In genomic region chr4:107232219-107232618, GRCm38 (mm10) we compare ENCODE assay signal across 24 mouse cellular contexts. TPM values are rescaled to one million over a fixed set of nuclear protein-coding genes. Genes with fewer than 3 reads are reported as not detected.
DNase-seq lines count a peak whose midpoint lies in the region; ATAC-seq and TF ChIP-seq lines count a peak whose summit lies in the region.
"Had no signal": no experiment of that assay in that cellular context is flagged by ENCODE, and none has a peak within 500 bp of the region (broad histone marks: within the 10 kb centered on the region; RNA-seq: fewer than 3 reads in every experiment).

No protein-coding gene starts in this region.

- H3K36me3 ChIP-seq in embryonic facial prominence, embryonic 14.5 days (ENCODE audit: control insufficient read depth, insufficient read depth, low read length): peaks cover 70% of the 10 kb centered on the region
- peaks cover 64% of the 10 kb centered on the region for H3K36me3 ChIP-seq in embryonic facial prominence, embryonic 10.5 days (replicated peaks)
- peaks cover 12% of the 10 kb centered on the region for H3K36me3 ChIP-seq in lung, postnatal 0 days (ENCODE audit: insufficient read depth, low read length)
- H3K36me3 ChIP-seq in embryonic facial prominence, embryonic 15.5 days: peaks cover 59% of the 10 kb centered on the region

- no peak overlapping the region for H3K27ac ChIP-seq in embryonic facial prominence, embryonic 14.5 days (replicated peaks; ENCODE audit: low read depth, low read length)
- no peak overlapping the region for H3K27ac ChIP-seq in embryonic facial prominence, embryonic 10.5 days (replicated peaks)
- H3K27ac ChIP-seq in lung, postnatal 0 days (ENCODE audit: low read length): no peak overlapping the region
- no peak overlapping the region for H3K27ac ChIP-seq in embryonic facial prominence, embryonic 15.5 days (replicated peaks)
- H3K27ac ChIP-seq: embryonic facial prominence, embryonic 12.5 days; forebrain, embryonic 10.5 days; forebrain, embryonic 12.5 days had no signal

- no peak overlapping the region for H3K4me2 ChIP-seq in embryonic facial prominence, embryonic 14.5 days (ENCODE audit: low read depth, low read length)
- no peak overlapping the region for H3K4me2 ChIP-seq in lung, postnatal 0 days (replicated peaks; ENCODE audit: low read depth, low read length)
- H3K4me2 ChIP-seq in embryonic facial prominence, embryonic 15.5 days (replicated peaks): no peak overlapping the region
- H3K4me2 ChIP-seq: embryonic facial prominence, embryonic 12.5 days; forebrain, embryonic 12.5 days had no signal

- H3K27me3 ChIP-seq in embryonic facial prominence, embryonic 14.5 days (replicated peaks; ENCODE audit: control insufficient read depth, insufficient read depth, low read length): no peaks in the 10 kb centered on the region
- no peaks in the 10 kb centered on the region for H3K27me3 ChIP-seq in embryonic facial prominence, embryonic 10.5 days (replicated peaks; ENCODE audit: low read depth, poor library complexity, severe bottlenecking)
- no peaks in the 10 kb centered on the region for H3K27me3 ChIP-seq in lung, postnatal 0 days (replicated peaks; ENCODE audit: insufficient read depth, low read length)
- H3K27me3 ChIP-seq in embryonic facial prominence, embryonic 15.5 days: no peaks in the 10 kb centered on the region
- H3K27me3 ChIP-seq: embryonic facial prominence, embryonic 12.5 days; forebrain, embryonic 12.5 days had no signal

- no peak overlapping the region for H3K9ac ChIP-seq in embryonic facial prominence, embryonic 14.5 days (ENCODE audit: low read depth, low read length)
- H3K9ac ChIP-seq in lung, postnatal 0 days (replicated peaks; ENCODE audit: low read depth): no peak overlapping the region
- H3K9ac ChIP-seq in embryonic facial prominence, embryonic 15.5 days: no peak overlapping the region
- H3K9ac ChIP-seq: embryonic facial prominence, embryonic 12.5 days; forebrain, embryonic 12.5 days had no signal

- WGBS in embryonic facial prominence, embryonic 14.5 days: 60% methylated on average over 3 of the region's 3 CpGs
- 75% methylated on average over 3 of the region's 3 CpGs for WGBS in embryonic facial prominence, embryonic 10.5 days
- WGBS in lung, postnatal 0 days: 42% methylated on average over 3 of the region's 3 CpGs
- 60% methylated on average over 3 of the region's 3 CpGs for WGBS in embryonic facial prominence, embryonic 15.5 days

- peak; percentile 23 for DNase-seq in embryonic facial prominence, embryonic 14.5 days (ENCODE audit: low spot score)
- no peak for DNase-seq in embryonic facial prominence, embryonic 10.5 days (ENCODE audit: low spot score)
- peak; percentile 77 for DNase-seq in lung, postnatal 0 days (ENCODE audit: low spot score)
- no peak for DNase-seq in lung, postnatal 4 days
- DNase-seq in 3T3-L1 (ENCODE audit: low read depth, low spot score): peak; percentile 66
- DNase-seq in right cerebral cortex, postnatal 36 days (ENCODE audit: low spot score in 2 of 2): no peak
- no peak for DNase-seq in right cerebral cortex, postnatal 10 days (ENCODE audit: low spot score in 2 of 2)
- DNase-seq: adrenal gland, adult 8-10 months; adrenal gland, postnatal 14 days; adrenal gland, postnatal 36 days; cerebellum, adult 18-20 months; cerebellum, adult 8-10 months; cerebellum, adult 9-11 months; cerebellum, postnatal 14 days; cerebellum, postnatal 36 days; embryo, embryonic 11 days had no signal

- TF ChIP-seq CTCF in lung, postnatal 0 days (IDR thresholded peaks at IDR 0.05): no peak

- H3K9me3 ChIP-seq in embryonic facial prominence, embryonic 14.5 days (ENCODE audit: control insufficient read depth, low read length): no peaks in the 10 kb centered on the region
- no peaks in the 10 kb centered on the region for H3K9me3 ChIP-seq in embryonic facial prominence, embryonic 10.5 days
- no peaks in the 10 kb centered on the region for H3K9me3 ChIP-seq in lung, postnatal 0 days (ENCODE audit: low read length)
- H3K9me3 ChIP-seq in embryonic facial prominence, embryonic 15.5 days (replicated peaks): no peaks in the 10 kb centered on the region
- H3K9me3 ChIP-seq: embryonic facial prominence, embryonic 12.5 days; forebrain, embryonic 10.5 days; forebrain, embryonic 12.5 days had no signal

- no peaks in the 10 kb centered on the region for H3K4me1 ChIP-seq in embryonic facial prominence, embryonic 14.5 days (ENCODE audit: control insufficient read depth, insufficient read depth, low read length)
- H3K4me1 ChIP-seq in embryonic facial prominence, embryonic 10.5 days: no peaks in the 10 kb centered on the region
- peaks cover 6% of the 10 kb centered on the region; the same call in 1 of the 2 replicates for H3K4me1 ChIP-seq in lung, postnatal 0 days (ENCODE audit: insufficient read depth, low read depth, low read length)
- H3K4me1 ChIP-seq in embryonic facial prominence, embryonic 15.5 days: no peaks in the 10 kb centered on the region
- H3K4me1 ChIP-seq: embryonic facial prominence, embryonic 12.5 days; forebrain, embryonic 10.5 days; forebrain, embryonic 12.5 days had no signal

- ATAC-seq in embryonic facial prominence, embryonic 14.5 days (ENCODE audit: low read depth): no peak
- peak; percentile 91 for ATAC-seq in lung, postnatal 0 days
- 0 out of 2 replicates have a peak, but pooled peaks have one; percentile 11 for ATAC-seq in embryonic facial prominence, embryonic 15.5 days (ENCODE audit: insufficient number of reproducible peaks, low FRiP score, low TSS enrichment, low read depth)
- ATAC-seq: forebrain, embryonic 14.5 days; forebrain, embryonic 16.5 days had no signal

- no peak; the same call in 1 of the 2 replicates for TF ChIP-seq EP300 in lung, postnatal 0 days (IDR thresholded peaks at IDR 0.05)

- H3K4me3 ChIP-seq in embryonic facial prominence, embryonic 14.5 days (ENCODE audit: low read depth, low read length): no peak overlapping the region
- H3K4me3 ChIP-seq in embryonic facial prominence, embryonic 10.5 days: no peak overlapping the region
- no peak overlapping the region for H3K4me3 ChIP-seq in lung, postnatal 0 days (ENCODE audit: low read depth, low read length)
- no peak overlapping the region for H3K4me3 ChIP-seq in embryonic facial prominence, embryonic 15.5 days (replicated peaks)
- H3K4me3 ChIP-seq: embryonic facial prominence, embryonic 12.5 days; erythroblast, embryonic 14.5 days; forebrain, embryonic 10.5 days; forebrain, embryonic 12.5 days had no signal

RNA-seq across cellular contexts. Expression of gene Lrrc42, which starts 21.1 kb away (rescaled TPM):
- polyA plus RNA-seq in embryonic facial prominence, embryonic 14.5 days (2014; fragmentation: Nextera tagmentation; extraction: Ambion mirVana): 75.2 and 77.6 TPM in 2 replicates
- polyA plus RNA-seq in embryonic facial prominence, embryonic 10.5 days (2016; fragmentation: Nextera tagmentation; extraction: Ambion mirVana): 80.0 and 83.3 TPM in 2 replicates
- 37.8 and 41.3 TPM in 2 replicates for polyA plus RNA-seq in lung, postnatal 0 days (2015; fragmentation: Nextera tagmentation; extraction: Ambion mirVana)
- polyA plus RNA-seq in embryonic facial prominence, embryonic 15.5 days (2015; fragmentation: Nextera tagmentation; extraction: Ambion mirVana): 66.6 and 72.3 TPM in 2 replicates

RNA-seq across cellular contexts. Expression of gene Hspb11, which starts 21.2 kb away (rescaled TPM):
- polyA plus RNA-seq in embryonic facial prominence, embryonic 14.5 days (2014; fragmentation: Nextera tagmentation; extraction: Ambion mirVana): 43.1 and 50.6 TPM in 2 replicates
- 22.2 and 24.6 TPM in 2 replicates for polyA plus RNA-seq in embryonic facial prominence, embryonic 10.5 days (2016; fragmentation: Nextera tagmentation; extraction: Ambion mirVana)
- 44.6 and 51.3 TPM in 2 replicates for polyA plus RNA-seq in lung, postnatal 0 days (2015; fragmentation: Nextera tagmentation; extraction: Ambion mirVana)
- 41.1 and 43.9 TPM in 2 replicates for polyA plus RNA-seq in embryonic facial prominence, embryonic 15.5 days (2015; fragmentation: Nextera tagmentation; extraction: Ambion mirVana)

RNA-seq across cellular contexts. Expression of gene Ldlrad1, which starts 23.2 kb away (rescaled TPM):
- 0.18 TPM in 1 of 2 replicates, not detected in the other for polyA plus RNA-seq in embryonic facial prominence, embryonic 14.5 days (2014; fragmentation: Nextera tagmentation; extraction: Ambion mirVana)
- not detected in 2 replicates for polyA plus RNA-seq in embryonic facial prominence, embryonic 10.5 days (2016; fragmentation: Nextera tagmentation; extraction: Ambion mirVana)
- 3.5 and 3.8 TPM in 2 replicates for polyA plus RNA-seq in lung, postnatal 0 days (2015; fragmentation: Nextera tagmentation; extraction: Ambion mirVana)
- 0.25 TPM in 2 replicates for polyA plus RNA-seq in embryonic facial prominence, embryonic 15.5 days (2015; fragmentation: Nextera tagmentation; extraction: Ambion mirVana)
- polyA plus RNA-seq: C2C12; embryonic facial prominence, embryonic 12.5 days; erythroblast, embryonic 14.5 days; forebrain, embryonic 10.5 days; forebrain, embryonic 12.5 days; forebrain, embryonic 14.5 days; forebrain, embryonic 16.5 days had no signal

RNA-seq across cellular contexts. Expression of gene Tceanc2, which starts 53.3 kb away (rescaled TPM):
- polyA plus RNA-seq in embryonic facial prominence, embryonic 14.5 days (2014; fragmentation: Nextera tagmentation; extraction: Ambion mirVana): 36.8 and 41.4 TPM in 2 replicates
- 20.7 and 42.7 TPM in 2 replicates for polyA plus RNA-seq in embryonic facial prominence, embryonic 10.5 days (2016; fragmentation: Nextera tagmentation; extraction: Ambion mirVana)
- 20.7 and 22.0 TPM in 2 replicates for polyA plus RNA-seq in lung, postnatal 0 days (2015; fragmentation: Nextera tagmentation; extraction: Ambion mirVana)
- 22.5 and 24.7 TPM in 2 replicates for polyA plus RNA-seq in embryonic facial prominence, embryonic 15.5 days (2015; fragmentation: Nextera tagmentation; extraction: Ambion mirVana)

RNA-seq across cellular contexts. Expression of gene Tmem59, which starts 54.0 kb away (rescaled TPM):
- polyA plus RNA-seq in embryonic facial prominence, embryonic 14.5 days (2014; fragmentation: Nextera tagmentation; extraction: Ambion mirVana): 464 and 480 TPM in 2 replicates
- 266 and 281 TPM in 2 replicates for polyA plus RNA-seq in embryonic facial prominence, embryonic 10.5 days (2016; fragmentation: Nextera tagmentation; extraction: Ambion mirVana)
- 790 and 798 TPM in 2 replicates for polyA plus RNA-seq in lung, postnatal 0 days (2015; fragmentation: Nextera tagmentation; extraction: Ambion mirVana)
- polyA plus RNA-seq in embryonic facial prominence, embryonic 15.5 days (2015; fragmentation: Nextera tagmentation; extraction: Ambion mirVana): 583 and 621 TPM in 2 replicates

Comparison
In these comparisons a context has a peak if more than half of its experiments do, and no peak if none do; other contexts are left out.
1. DNase-seq: peak in embryonic facial prominence, embryonic 14.5 days (single experiment), lung, postnatal 0 days (single experiment) and 3T3-L1 (single experiment); none in embryonic facial prominence, embryonic 10.5 days (single experiment), lung, postnatal 4 days (0 of 2), right cerebral cortex, postnatal 36 days (0 of 2) and right cerebral cortex, postnatal 10 days (0 of 2).